8 mouse cellular contexts compared by ENCODE assay signal in genomic region chr1:89070103-89070700, GRCm38 (mm10). TPM values are rescaled to one million over a fixed set of nuclear protein-coding genes. Genes with fewer than 3 reads are reported as not detected.
DNase-seq lines count a peak whose midpoint lies in the region; ATAC-seq and TF ChIP-seq lines count a peak whose summit lies in the region.

Gene Sh3bp4, plus strand, starts transcription at chr1:89070415.

- no peaks in the 10 kb centered on the region for H3K36me3 ChIP-seq in heart, embryonic 11.5 days (ENCODE audit: control insufficient read depth, insufficient read depth, low read length)
- 0 out of 2 replicates have a peak, but pooled peaks cover 3% of the 10 kb centered on the region for H3K36me3 ChIP-seq in kidney, embryonic 15.5 days
- no peaks in the 10 kb centered on the region for H3K36me3 ChIP-seq in limb, embryonic 15.5 days
- H3K36me3 ChIP-seq in midbrain, postnatal 0 days (ENCODE audit: insufficient read depth, low read length): no peaks in the 10 kb centered on the region

- DNase-seq in B cell, adult 2 months: peak; percentile 86 to 88
- peak; percentile 98 for DNase-seq in midbrain, postnatal 0 days (ENCODE audit: low spot score)
- DNase-seq in spleen, postnatal 10 days (ENCODE audit: low spot score in 2 of 2): peak; percentile 64 to 92

- ATAC-seq in erythroid progenitor cell, adult 5-6 weeks (replicated peaks; ENCODE audit: low FRiP score, poor library complexity, severe bottlenecking): peak; percentile 49; the same call in 1 of the 2 replicates
- ATAC-seq in heart, embryonic 11.5 days (replicated peaks; ENCODE audit: insufficient number of reproducible peaks, low FRiP score, low TSS enrichment): peak; percentile 97
- ATAC-seq in kidney, embryonic 15.5 days (replicated peaks; ENCODE audit: low FRiP score): peak; percentile 96
- ATAC-seq in limb, embryonic 15.5 days (ENCODE audit: insufficient number of reproducible peaks, low FRiP score, low TSS enrichment, low read depth): peak; percentile 96
- peak; percentile 92 for ATAC-seq in midbrain, postnatal 0 days (ENCODE audit: low FRiP score)

- peaks cover 6% of the 10 kb centered on the region; the same call in 1 of the 2 replicates for H3K4me1 ChIP-seq in brown adipose tissue, adult 24 weeks (ENCODE audit: control insufficient read depth, insufficient read depth, insufficient read length, low read length)
- peaks cover 36% of the 10 kb centered on the region for H3K4me1 ChIP-seq in heart, embryonic 11.5 days (ENCODE audit: control insufficient read depth, insufficient read depth, low read length)
- peaks cover 49% of the 10 kb centered on the region for H3K4me1 ChIP-seq in kidney, embryonic 15.5 days
- H3K4me1 ChIP-seq in limb, embryonic 15.5 days: peaks cover 36% of the 10 kb centered on the region
- peaks cover 13% of the 10 kb centered on the region; the same call in 1 of the 2 replicates for H3K4me1 ChIP-seq in midbrain, postnatal 0 days (ENCODE audit: insufficient read depth, low read length)

- peak within 1 kb of the TSS; percentile 71 for H3K4me2 ChIP-seq in heart, embryonic 11.5 days
- peak within 1 kb of the TSS; percentile 84 for H3K4me2 ChIP-seq in kidney, embryonic 15.5 days
- H3K4me2 ChIP-seq in limb, embryonic 15.5 days: peak within 1 kb of the TSS; percentile 74
- H3K4me2 ChIP-seq in midbrain, postnatal 0 days (ENCODE audit: low read depth, low read length, poor library complexity, severe bottlenecking): peak within 1 kb of the TSS; percentile 87

- peak within 1 kb of the TSS; percentile 86 for H3K4me3 ChIP-seq in brown adipose tissue, adult 24 weeks (ENCODE audit: insufficient read depth, low read depth, low read length)
- peak within 1 kb of the TSS; percentile 85 for H3K4me3 ChIP-seq in heart, embryonic 11.5 days (ENCODE audit: low read depth, low read length)
- peak within 1 kb of the TSS; percentile 70 for H3K4me3 ChIP-seq in kidney, embryonic 15.5 days (replicated peaks)
- H3K4me3 ChIP-seq in limb, embryonic 15.5 days: peak within 1 kb of the TSS; percentile 84
- peak within 1 kb of the TSS; percentile 76 for H3K4me3 ChIP-seq in midbrain, postnatal 0 days (ENCODE audit: low read depth, low read length)

- under 1% methylated on average over 57 of the region's 63 CpGs for WGBS in heart, embryonic 11.5 days (ENCODE audit: insufficient replicate concordance)
- WGBS in kidney, embryonic 15.5 days: under 1% methylated on average over 62 of the region's 63 CpGs
- WGBS in limb, embryonic 15.5 days: under 1% methylated on average over 63 of the region's 63 CpGs
- under 1% methylated on average over 48 of the region's 63 CpGs for WGBS in midbrain, postnatal 0 days

- H3K27ac ChIP-seq in brown adipose tissue, adult 24 weeks (replicated peaks; ENCODE audit: low read depth, low read length): peak within 1 kb of the TSS; percentile 89
- H3K27ac ChIP-seq in heart, embryonic 11.5 days (ENCODE audit: low read depth, low read length): peak within 1 kb of the TSS; percentile 78
- H3K27ac ChIP-seq in kidney, embryonic 15.5 days: peak within 1 kb of the TSS; percentile 93
- peak within 1 kb of the TSS; percentile 89 for H3K27ac ChIP-seq in limb, embryonic 15.5 days
- H3K27ac ChIP-seq in midbrain, postnatal 0 days (ENCODE audit: low read depth, low read length): peak within 1 kb of the TSS; percentile 58

- TF ChIP-seq CTCF in midbrain, postnatal 0 days (IDR thresholded peaks at IDR 0.05): no peak

- no peaks in the 10 kb centered on the region for H3K9me3 ChIP-seq in heart, embryonic 11.5 days (replicated peaks; ENCODE audit: control insufficient read depth, low read length)
- no peaks in the 10 kb centered on the region for H3K9me3 ChIP-seq in kidney, embryonic 15.5 days (replicated peaks)
- no peaks in the 10 kb centered on the region for H3K9me3 ChIP-seq in limb, embryonic 15.5 days
- H3K9me3 ChIP-seq in midbrain, postnatal 0 days (ENCODE audit: low read length): no peaks in the 10 kb centered on the region

- peak within 1 kb of the TSS; percentile 86 for H3K9ac ChIP-seq in heart, embryonic 11.5 days (ENCODE audit: low read depth, low read length)
- peak within 1 kb of the TSS; percentile 90 for H3K9ac ChIP-seq in kidney, embryonic 15.5 days
- H3K9ac ChIP-seq in limb, embryonic 15.5 days: peak within 1 kb of the TSS; percentile 82
- H3K9ac ChIP-seq in midbrain, postnatal 0 days (replicated peaks; ENCODE audit: low read length, poor library complexity, severe bottlenecking): peak within 1 kb of the TSS; percentile 63

- no peaks in the 10 kb centered on the region for H3K27me3 ChIP-seq in heart, embryonic 11.5 days (ENCODE audit: control insufficient read depth, insufficient read depth, low read length)
- H3K27me3 ChIP-seq in kidney, embryonic 15.5 days: no peaks in the 10 kb centered on the region
- H3K27me3 ChIP-seq in limb, embryonic 15.5 days: no peaks in the 10 kb centered on the region
- no peaks in the 10 kb centered on the region for H3K27me3 ChIP-seq in midbrain, postnatal 0 days (ENCODE audit: insufficient read depth, low read length)

RNA-seq across cellular contexts. Expression of gene Sh3bp4, which starts in this region (rescaled TPM):
- polyA plus RNA-seq in brown adipose tissue, adult 24 weeks (2012; ENCODE audit: insufficient read depth, insufficient read length, missing spikeins): 3.6 and 4.7 TPM in 2 replicates
- total RNA-seq in erythroid progenitor cell, adult 5-6 weeks (2015; ENCODE audit: low replicate concordance): 0.72 TPM in 1 of 2 replicates, not detected in the other
- not detected in 2 replicates for total RNA-seq in erythroid progenitor cell, adult 5-6 weeks (2017; ENCODE audit: low replicate concordance)
- 15.3 and 25.2 TPM in 2 replicates for polyA plus RNA-seq in heart, embryonic 11.5 days (2014; fragmentation: Nextera tagmentation; extraction: Ambion mirVana)
- 25.4 and 28.7 TPM in 2 replicates for polyA plus RNA-seq in kidney, embryonic 15.5 days (2015; fragmentation: Nextera tagmentation; extraction: Ambion mirVana)
- 21.6 and 24.0 TPM in 2 replicates for polyA plus RNA-seq in limb, embryonic 15.5 days (2015; fragmentation: Nextera tagmentation; extraction: Ambion mirVana)
- 22.0 and 26.5 TPM in 2 replicates for total RNA-seq in midbrain, postnatal 0 days (2014; rRNA removed)
- 10.3 and 11.0 TPM in 2 replicates for polyA plus RNA-seq in midbrain, postnatal 0 days (2015; fragmentation: Nextera tagmentation; extraction: Ambion mirVana)

Comparison
In these comparisons a context has a peak if more than half of its experiments do, and no peak if none do; other contexts are left out.
1. Peak in every context shown above with its lines: DNase-seq, ATAC-seq, H3K4me3 ChIP-seq and H3K27ac ChIP-seq.
2. RNA of gene Sh3bp4 (total RNA-seq): 22.0 to 26.5 TPM in midbrain, postnatal 0 days; 0.72 TPM in erythroid progenitor cell, adult 5-6 weeks; every median in the first group is over 10 times any median in the second.
3. Peak in ATAC-seq in erythroid progenitor cell, adult 5-6 weeks; RNA of the gene not detected or under 1 TPM.